Mouse (Mus musculus) spleen, adult 12 weeks (tissue): ENCODE data around the gene Cxcl13.
"Not testable (repeated sequence)": the region's sequence is repeated elsewhere in the genome, so short reads cannot be mapped to it uniquely, and the experiment has no call there.

Experiments used
- DNase-seq: peaks from one replicate; pipeline ENCODE4 v3.0.0; 2022; ENCODE audit warnings: low spot score

The Cxcl13 gene

GRCm38 (mm10) chr5:95956651-95957050 lies at the start of gene Cxcl13:
TSS of gene Cxcl13 (plus strand) at chr5:95956951.
- DNase-seq, result no peak

DNA sequence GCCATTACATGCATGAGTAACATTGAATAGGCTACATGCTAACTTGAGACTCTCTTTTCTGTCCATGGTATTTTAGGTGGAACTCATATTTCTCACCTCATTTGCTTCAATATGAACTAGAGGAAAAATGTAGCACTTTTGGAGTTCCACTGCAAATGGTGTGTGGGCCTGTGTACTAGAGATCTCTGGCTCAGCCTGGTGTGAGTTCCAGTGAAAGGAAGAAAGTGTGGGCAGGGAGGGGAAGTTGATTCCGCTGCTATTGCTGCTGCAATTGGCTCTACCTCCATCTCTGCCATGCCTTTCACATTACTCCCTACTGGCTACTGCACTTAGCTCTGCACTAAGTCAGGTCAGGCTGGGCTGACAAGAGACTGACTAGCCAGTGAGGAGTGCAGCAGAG lies 45.7 kb upstream of the Cxcl13 start:
- DNase-seq, result no peak

DNA sequence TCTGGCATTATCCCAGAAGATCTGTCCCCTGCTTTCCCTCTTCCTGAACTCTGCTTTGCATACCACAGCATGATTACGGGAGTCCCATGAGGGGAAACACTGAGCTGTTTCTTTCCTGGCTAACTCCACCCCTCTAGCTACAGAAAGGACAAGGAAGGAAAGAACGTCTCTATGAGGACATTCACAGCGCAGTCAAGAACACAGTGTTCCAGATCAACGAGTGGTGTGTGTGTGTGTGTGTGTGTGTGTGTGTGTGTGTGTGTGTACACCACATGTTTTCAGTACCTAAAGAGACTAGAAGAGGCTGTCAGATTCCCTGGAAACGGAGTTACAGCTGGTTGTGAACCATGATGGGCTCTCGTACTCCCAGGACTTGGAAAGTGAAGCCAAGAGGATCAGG lies 38.3 kb upstream of the Cxcl13 start:
- no peak for DNase-seq

- no peak for DNase-seq
These were observed 32.7 kb upstream of the Cxcl13 start for GRCm38 (mm10) chr5:95924023-95924422.

DNA sequence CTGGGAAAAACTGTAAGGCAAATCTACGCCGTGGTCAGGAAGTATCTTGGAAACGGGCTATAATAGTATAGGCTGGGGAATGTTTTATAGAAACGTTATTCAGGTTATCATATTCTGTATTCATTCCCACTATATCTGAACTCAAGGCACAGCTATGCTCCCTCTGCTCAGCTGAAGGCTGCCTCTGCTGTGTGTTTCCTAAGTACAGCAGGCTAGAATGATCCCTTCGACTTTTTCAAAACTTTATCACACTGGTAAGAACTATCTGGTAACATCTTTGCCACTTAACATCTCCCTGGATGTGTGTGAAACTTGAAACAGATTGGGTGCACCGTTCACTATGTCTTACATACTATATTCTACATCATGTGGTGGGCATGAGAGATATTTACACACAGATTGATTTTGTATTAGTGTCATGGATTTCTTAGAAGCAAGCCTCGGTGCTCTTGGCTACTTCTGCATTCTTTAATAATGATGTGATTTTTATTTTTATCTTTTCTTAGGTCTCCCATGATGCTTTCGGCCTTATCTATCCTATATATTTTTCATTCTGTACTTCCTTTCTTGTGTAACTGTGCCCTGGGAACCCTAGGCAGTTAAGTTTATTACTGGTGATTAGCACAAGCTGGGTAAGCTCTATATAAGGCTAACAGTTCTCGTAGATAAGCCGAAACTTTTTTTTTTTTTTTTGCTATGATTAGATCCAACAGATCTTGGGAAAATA lies 31.4 kb upstream of the Cxcl13 start:
- DNase-seq, result no peak

- DNase-seq, result no peak
These were observed 30.9 kb upstream of the Cxcl13 start for GRCm38 (mm10) chr5:95925931-95926263.

DNA sequence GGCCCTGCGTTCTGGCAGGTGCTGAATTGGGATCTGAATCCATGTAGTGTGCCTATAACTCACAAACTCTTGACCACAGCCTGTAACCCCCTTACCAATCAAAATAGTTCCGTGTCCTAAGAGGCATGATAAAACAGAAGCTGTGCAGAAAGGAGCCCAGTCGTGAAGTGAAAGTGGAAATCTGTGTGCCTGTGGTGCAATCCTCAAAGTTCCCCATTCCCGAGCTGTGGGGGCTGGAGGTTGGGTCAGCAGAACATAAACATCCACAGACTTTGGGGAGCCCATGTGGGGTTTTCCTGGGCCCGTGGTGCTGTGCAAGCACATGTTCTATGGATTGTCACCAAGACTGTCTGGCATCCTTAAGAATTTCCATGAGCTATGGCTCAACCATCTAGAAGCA lies 21.7 kb upstream of the Cxcl13 start:
- DNase-seq, result no peak

GRCm38 (mm10) chr5:95936068-95936467 lies 20.7 kb upstream of the Cxcl13 start:
- no peak for DNase-seq

DNA sequence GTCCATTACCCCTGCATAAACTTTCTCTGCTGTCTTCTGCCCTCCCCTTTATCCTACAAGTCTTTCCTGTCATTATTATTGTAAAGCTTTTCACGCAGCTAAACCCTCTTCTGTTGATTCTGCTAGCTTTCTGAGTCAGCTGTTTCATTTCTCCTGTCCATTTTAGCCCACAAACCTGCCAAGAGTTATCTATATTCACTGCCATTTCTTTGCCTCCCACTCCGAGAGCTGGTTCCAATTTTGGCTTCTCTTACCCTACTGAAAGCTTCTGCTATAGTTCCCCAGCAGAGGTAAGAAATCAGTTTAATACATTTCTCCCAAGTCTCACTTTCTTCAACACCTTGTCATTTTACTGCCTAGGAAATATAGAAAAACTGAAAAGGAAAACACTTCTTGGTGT lies 19.6 kb upstream of the Cxcl13 start:
- DNase-seq, result no peak

DNA sequence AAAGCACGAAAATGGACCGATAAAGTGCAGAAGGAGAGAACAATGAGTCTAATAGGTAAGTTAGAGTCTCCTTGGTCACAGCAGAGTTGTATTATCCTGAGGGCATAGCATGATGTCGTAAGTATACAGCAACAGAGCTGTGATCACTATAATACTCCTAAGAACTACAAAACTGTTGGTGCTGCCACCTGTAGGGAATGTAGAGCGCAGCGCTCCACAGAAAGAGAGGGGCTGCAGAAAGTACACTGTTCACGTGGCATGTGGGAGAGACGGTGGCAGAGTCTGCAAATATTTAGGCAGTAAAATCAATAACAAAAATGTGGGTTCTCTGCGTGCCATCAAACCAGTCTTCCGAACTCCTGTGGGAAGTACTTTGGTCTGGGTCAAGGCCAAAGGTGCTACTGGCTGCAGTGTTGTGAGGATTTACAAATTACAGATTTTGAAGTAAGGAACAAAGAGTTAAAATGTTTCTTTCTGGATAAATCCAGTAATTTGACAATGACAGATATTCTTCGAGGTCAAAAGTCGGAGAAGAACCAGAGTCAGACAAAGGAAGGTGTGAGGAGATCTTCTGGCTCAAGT lies 18.6 kb upstream of the Cxcl13 start:
- DNase-seq, result no peak

DNA sequence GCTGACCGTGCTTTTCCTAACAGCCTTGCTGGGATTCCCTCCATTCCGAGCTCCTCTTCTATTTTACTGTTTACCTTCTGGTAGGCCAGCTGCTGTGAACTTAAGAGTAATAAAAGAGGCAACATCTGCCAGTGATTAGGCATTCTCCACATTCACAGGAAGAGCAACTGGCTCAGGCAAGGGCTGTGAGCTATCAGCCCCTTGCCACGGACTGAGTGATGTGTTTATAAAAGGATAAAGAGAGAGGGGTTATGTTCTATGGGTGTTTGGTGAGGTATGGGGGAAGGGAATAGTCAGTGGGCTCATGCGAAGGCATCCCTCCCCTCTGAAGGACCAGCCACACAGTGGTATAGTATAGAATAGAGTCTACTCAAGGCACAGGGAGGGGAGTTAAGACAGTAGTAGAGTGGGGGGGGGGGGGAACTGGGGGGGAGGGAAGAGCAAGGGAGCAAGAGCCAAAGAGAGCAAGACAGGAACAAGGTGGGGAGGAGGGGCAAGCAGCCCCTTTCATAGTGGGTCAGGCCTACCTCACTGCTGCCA lies 16.0 kb upstream of the Cxcl13 start:
- DNase-seq, result no peak

GRCm38 (mm10) chr5:95941562-95941961 lies 15.2 kb upstream of the Cxcl13 start:
- no peak for DNase-seq

DNA sequence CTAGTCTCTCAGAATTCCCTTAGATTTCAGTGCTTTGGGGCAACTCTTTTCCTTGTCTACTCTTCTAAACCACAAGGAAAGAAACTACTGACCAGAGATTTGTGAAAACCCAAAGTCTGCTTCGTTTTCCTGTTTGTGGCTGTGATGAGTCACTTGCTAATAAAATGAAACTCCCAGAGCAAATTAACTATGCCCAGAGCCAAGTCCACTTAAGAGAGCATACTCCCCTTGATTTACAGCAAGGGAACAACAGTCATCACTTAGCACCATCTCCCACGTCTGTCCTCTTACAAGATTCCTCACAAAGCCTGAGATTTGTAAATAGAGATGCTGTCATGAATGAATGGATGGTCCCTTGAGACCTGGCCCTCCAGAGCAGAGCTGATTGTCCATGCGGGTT lies 11.6 kb upstream of the Cxcl13 start:
- no peak for DNase-seq

- DNase-seq, result no peak
These were observed 10.4 kb upstream of the Cxcl13 start for GRCm38 (mm10) chr5:95946344-95946743.

DNA sequence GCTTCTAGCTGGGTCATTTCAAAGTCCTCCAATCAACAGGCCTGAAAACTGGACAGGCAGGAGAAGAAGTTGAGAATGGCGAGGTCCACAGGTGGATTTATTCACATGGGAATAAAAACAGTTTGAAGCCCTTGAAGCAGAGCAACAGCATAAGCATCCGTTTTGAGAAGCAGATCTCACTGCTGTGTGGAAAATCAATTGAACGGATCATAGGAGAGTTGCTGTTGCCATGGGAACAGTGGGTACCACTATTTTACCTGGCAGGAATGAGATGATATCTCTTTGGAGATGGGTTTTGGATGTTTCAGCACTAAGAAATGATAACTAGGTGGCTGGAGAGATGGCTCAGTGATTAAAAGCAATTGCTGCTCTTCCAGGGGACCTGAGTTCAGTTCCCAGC lies 8.1 kb upstream of the Cxcl13 start:
- no peak for DNase-seq

GRCm38 (mm10) chr5:95949946-95950701 lies 6.6 kb upstream of the Cxcl13 start:
- no peak for DNase-seq

GRCm38 (mm10) chr5:95964940-95965339 lies 8.2 kb downstream of the Cxcl13 start:
- no peak for DNase-seq

DNA sequence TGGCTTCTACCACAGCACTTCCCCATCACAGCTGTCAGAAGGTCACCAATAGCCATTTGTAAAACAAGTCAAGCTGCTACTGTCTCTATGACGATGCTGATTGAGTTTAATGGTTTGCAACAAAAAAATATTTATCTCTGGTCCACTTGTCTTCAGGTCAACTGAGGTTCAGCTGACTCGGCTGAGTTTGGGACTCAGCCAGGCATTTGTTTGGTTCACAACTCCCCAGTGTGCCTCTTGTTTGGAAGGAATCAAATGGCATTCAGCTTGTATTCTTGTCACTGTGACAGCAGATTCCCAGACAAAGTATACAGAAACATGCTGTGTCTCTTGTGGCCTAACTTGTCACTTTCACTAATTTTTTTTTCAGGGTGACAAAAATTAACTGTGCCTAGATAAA lies 9.9 kb downstream of the Cxcl13 start:
- no peak for DNase-seq

- no peak for DNase-seq
These were observed 14.1 kb downstream of the Cxcl13 start for GRCm38 (mm10) chr5:95970845-95971244.

DNA sequence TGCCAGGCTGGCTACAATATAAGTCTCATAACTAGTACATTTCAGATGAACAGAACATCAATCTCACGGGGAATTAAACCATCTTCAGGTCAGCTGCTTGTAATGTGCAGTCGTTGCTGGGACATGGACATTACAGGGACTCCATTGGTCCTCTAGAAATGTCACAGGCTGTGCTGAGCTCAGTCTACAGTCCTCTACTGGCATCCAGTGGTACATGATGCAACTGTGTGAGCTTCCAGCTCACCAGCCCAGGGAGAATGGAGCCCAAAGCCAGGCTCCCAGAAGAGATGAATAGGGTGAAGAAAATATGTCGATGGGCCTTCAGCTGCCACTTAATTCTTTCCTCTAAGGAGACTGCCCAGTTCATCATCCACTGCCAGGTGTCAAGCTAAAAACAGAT lies 15.5 kb downstream of the Cxcl13 start:
- no peak for DNase-seq

GRCm38 (mm10) chr5:95973806-95974205 lies 17.1 kb downstream of the Cxcl13 start:
- not testable (repeated sequence) for DNase-seq

DNA sequence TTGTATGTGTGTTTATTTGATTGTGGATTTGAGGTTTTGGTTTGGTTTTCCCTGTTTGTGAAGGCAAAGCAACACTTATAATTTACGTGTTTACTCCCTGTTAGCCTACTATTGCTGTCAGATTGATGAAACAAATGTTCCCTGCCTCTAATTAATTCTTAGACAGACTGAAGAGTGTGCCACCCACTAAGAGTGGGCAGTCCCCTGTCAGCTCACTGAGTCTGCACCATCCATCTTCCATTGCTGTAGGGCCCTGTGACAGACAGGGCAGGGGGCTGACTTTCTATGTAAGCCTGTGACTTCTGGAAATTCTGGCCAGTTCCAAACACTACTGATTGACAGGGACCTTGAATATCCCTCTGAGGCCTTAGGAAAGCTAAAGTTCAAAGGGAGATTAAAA lies 19.5 kb downstream of the Cxcl13 start:
- no peak for DNase-seq

- no peak for DNase-seq
These were observed 27.2 kb downstream of the Cxcl13 start for GRCm38 (mm10) chr5:95983797-95984486.
